Mouse (Mus musculus) cortical plate, adult 2 months (tissue): ENCODE data around the gene Aff3. TPM values are rescaled to one million over a fixed set of nuclear protein-coding genes. Genes with fewer than 3 reads are reported as not detected.

ENCODE experiments used
- H3K27ac ChIP-seq: fragments of 200-500 bp; 2 replicates; pipeline ENCODE4 v1.5.1; 2012; ENCODE audit warnings: low read length, control low read depth, inconsistent platforms; ENCODE audit not compliant: insufficient read depth
- H3K4me1 ChIP-seq: fragments of 200-500 bp; 2 replicates; pipeline ENCODE4 v1.6.1; 2011; ENCODE audit warnings: low read length; ENCODE audit not compliant: control insufficient read depth, insufficient read depth
- H3K4me3 ChIP-seq: fragments of 200-500 bp; 2 replicates; pipeline ENCODE4 v1.5.1; 2011; ENCODE audit warnings: mild to moderate bottlenecking, low read length, control low read depth; ENCODE audit not compliant: insufficient read depth
- CTCF ChIP-seq: fragments of 200-500 bp; IDR thresholded peaks from 2 replicates; pipeline ENCODE4 v1.5.1; 2011; ENCODE audit warnings: mild to moderate bottlenecking, control low read depth, low read length; ENCODE audit not compliant: insufficient read depth; ENCODE audit errors: extremely low read depth
- POLR2A ChIP-seq: fragments of 200-500 bp; IDR thresholded peaks from 2 replicates; pipeline ENCODE4 v1.6.1; 2011; ENCODE audit warnings: mild to moderate bottlenecking, low read length, control low read depth; ENCODE audit not compliant: insufficient read depth; ENCODE audit errors: extremely low read depth
- polyA plus RNA-seq: library from polyadenylated mRNA; depleted of rRNA; stranded (reverse); fragments of >200 nt; gene quantifications from 2 replicates; pipeline ENCODE4 v1.2.3, GENCODE M21; 2012

The Aff3 gene
- polyA plus RNA-seq, 1 experiment, result 24.1 TPM

- Histone ChIP-seq H3K27ac (no peak overlapping the region), H3K4me1 (no peaks in the 10 kb centered on the region), H3K4me3 (no peak overlapping the region)
- TF ChIP-seq POLR2A, result no peak
- no peak for TF ChIP-seq CTCF
Measured at GRCm38 (mm10) chr1:38233121-38233520, 431.6 kb downstream of the Aff3 start.

GRCm38 (mm10) chr1:38230041-38230440 lies 434.7 kb downstream of the Aff3 start:
- no peak for TF ChIP-seq POLR2A
- TF ChIP-seq CTCF, result no peak
- Histone ChIP-seq H3K4me1 (no peaks in the 10 kb centered on the region), H3K4me3 (no peak overlapping the region), H3K27ac (no peak overlapping the region)

GRCm38 (mm10) chr1:38228806-38229205 lies 435.9 kb downstream of the Aff3 start:
- H3K4me3 ChIP-seq, result no peak overlapping the region

GRCm38 (mm10) chr1:38225166-38225565 lies 439.6 kb downstream of the Aff3 start:
- TF ChIP-seq CTCF, result no peak
- no peak for TF ChIP-seq POLR2A

More at GRCm38 (mm10) chr1:38228806-38229205, 435.9 kb downstream of the Aff3 start:
- H3K4me1 ChIP-seq, result no peaks in the 10 kb centered on the region
- H3K27ac ChIP-seq, result no peak overlapping the region
- TF ChIP-seq CTCF (no peak), POLR2A (no peak)

GRCm38 (mm10) chr1:38222160-38222559 lies 442.6 kb downstream of the Aff3 start:
- TF ChIP-seq CTCF, result no peak
- no peak for TF ChIP-seq POLR2A
- no peak overlapping the region for H3K27ac ChIP-seq

More at GRCm38 (mm10) chr1:38225166-38225565, 439.6 kb downstream of the Aff3 start:
- Histone ChIP-seq H3K27ac (no peak overlapping the region), H3K4me3 (no peak overlapping the region), H3K4me1 (no peaks in the 10 kb centered on the region)

GRCm38 (mm10) chr1:38221431-38221830 lies 443.3 kb downstream of the Aff3 start:
- H3K27ac ChIP-seq, result no peak overlapping the region
- no peak for TF ChIP-seq POLR2A
- TF ChIP-seq CTCF, result no peak
- H3K4me1 ChIP-seq, result no peaks in the 10 kb centered on the region
- H3K4me3 ChIP-seq, result no peak overlapping the region

More at GRCm38 (mm10) chr1:38222160-38222559, 442.6 kb downstream of the Aff3 start:
- H3K4me1 ChIP-seq, result no peaks in the 10 kb centered on the region
- no peak overlapping the region for H3K4me3 ChIP-seq

GRCm38 (mm10) chr1:38217912-38218795 lies 446.6 kb downstream of the Aff3 start:
- no peak overlapping the region for H3K4me3 ChIP-seq
- H3K4me1 ChIP-seq, result no peaks in the 10 kb centered on the region
- H3K27ac ChIP-seq, result no peak overlapping the region
- TF ChIP-seq POLR2A (no peak), CTCF (no peak)

GRCm38 (mm10) chr1:38217098-38217497 lies 447.7 kb downstream of the Aff3 start:
- TF ChIP-seq POLR2A (no peak), CTCF (no peak)
- Histone ChIP-seq H3K4me1 (no peaks in the 10 kb centered on the region), H3K27ac (no peak overlapping the region), H3K4me3 (no peak overlapping the region)

- Histone ChIP-seq H3K27ac (no peak overlapping the region), H3K4me1 (no peaks in the 10 kb centered on the region), H3K4me3 (no peak overlapping the region)
- TF ChIP-seq CTCF, result no peak
- TF ChIP-seq POLR2A, result no peak
Measured at GRCm38 (mm10) chr1:38213377-38213776, 451.4 kb downstream of the Aff3 start.

GRCm38 (mm10) chr1:38212386-38212785 lies 452.4 kb downstream of the Aff3 start:
- Histone ChIP-seq H3K27ac (no peak overlapping the region), H3K4me1 (no peaks in the 10 kb centered on the region), H3K4me3 (no peak overlapping the region)
- TF ChIP-seq POLR2A, result no peak
- TF ChIP-seq CTCF, result no peak
